Mouse (Mus musculus): ENCODE measurements around the gene Anxa10. TPM values are rescaled to one million over a fixed set of nuclear protein-coding genes. Genes with fewer than 3 reads are reported as not detected.

Gene Anxa10
- not detected in 2 replicates for polyA plus RNA-seq (2014; fragmentation: Nextera tagmentation; extraction: Ambion mirVana)

DNA sequence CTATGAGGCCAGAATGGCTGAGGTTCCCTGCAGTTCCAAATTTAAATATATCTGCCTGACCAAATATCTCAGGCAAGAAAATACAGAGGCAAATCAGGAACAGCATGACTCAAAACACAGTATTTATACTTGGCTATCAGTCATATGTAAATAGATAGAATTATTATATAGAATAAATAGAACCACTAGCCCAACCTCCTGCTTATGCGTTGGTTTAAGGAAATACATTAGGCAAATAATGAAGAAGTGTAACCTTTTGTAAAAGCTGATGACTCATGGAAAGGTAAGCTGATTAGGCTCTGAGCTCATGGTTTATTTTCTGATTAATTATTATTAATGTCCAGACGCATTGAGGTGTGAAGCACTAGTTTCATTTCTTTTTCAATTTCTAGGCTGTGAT, at the start of gene Anxa10:
Gene Anxa10, minus strand, starts transcription at position 53 of the 400 bp plus-strand sequence.
- no peaks in the 10 kb centered on the region for H3K4me1 ChIP-seq (ENCODE audit: control insufficient read depth, insufficient read depth, low read length)
- H3K4me3 ChIP-seq (ENCODE audit: low read depth, low read length), result no peak within 1 kb of the TSS
- H3K27me3 ChIP-seq (ENCODE audit: control insufficient read depth, insufficient read depth, low read length), result no peaks in the 10 kb centered on the region
- ATAC-seq (replicated peaks; ENCODE audit: insufficient number of reproducible peaks, low FRiP score, low TSS enrichment), result no peak
- H3K9me3 ChIP-seq (replicated peaks; ENCODE audit: control insufficient read depth, low read length), result no peaks in the 10 kb centered on the region
- H3K27ac ChIP-seq (ENCODE audit: low read depth, low read length), result no peak within 1 kb of the TSS
- 81% methylated on average over 2 of the region's 2 CpGs for WGBS (ENCODE audit: insufficient replicate concordance)
- H3K9ac ChIP-seq (ENCODE audit: low read depth, low read length), result no peak within 1 kb of the TSS
- no peak within 1 kb of the TSS for H3K4me2 ChIP-seq
- no peaks in the 10 kb centered on the region for H3K36me3 ChIP-seq (ENCODE audit: control insufficient read depth, insufficient read depth, low read length)

- no peaks in the 10 kb centered on the region for H3K4me1 ChIP-seq (ENCODE audit: control insufficient read depth, insufficient read depth, low read length)
- WGBS (ENCODE audit: insufficient replicate concordance), result 78% methylated on average over 3 of the region's 3 CpGs
- H3K4me3 ChIP-seq (ENCODE audit: low read depth, low read length), result no peak overlapping the region
- no peak overlapping the region for H3K27ac ChIP-seq (ENCODE audit: low read depth, low read length)
- H3K9ac ChIP-seq (ENCODE audit: low read depth, low read length), result no peak overlapping the region
- H3K4me2 ChIP-seq, result no peak overlapping the region
- H3K9me3 ChIP-seq (replicated peaks; ENCODE audit: control insufficient read depth, low read length), result no peaks in the 10 kb centered on the region
- H3K36me3 ChIP-seq (ENCODE audit: control insufficient read depth, insufficient read depth, low read length), result no peaks in the 10 kb centered on the region
- H3K27me3 ChIP-seq (ENCODE audit: control insufficient read depth, insufficient read depth, low read length), result no peaks in the 10 kb centered on the region
- no peak for ATAC-seq (replicated peaks; ENCODE audit: insufficient number of reproducible peaks, low FRiP score, low TSS enrichment)
These were observed 9.9 kb upstream of the Anxa10 start for GRCm38 (mm10) chr8:62132662-62133366.

DNA sequence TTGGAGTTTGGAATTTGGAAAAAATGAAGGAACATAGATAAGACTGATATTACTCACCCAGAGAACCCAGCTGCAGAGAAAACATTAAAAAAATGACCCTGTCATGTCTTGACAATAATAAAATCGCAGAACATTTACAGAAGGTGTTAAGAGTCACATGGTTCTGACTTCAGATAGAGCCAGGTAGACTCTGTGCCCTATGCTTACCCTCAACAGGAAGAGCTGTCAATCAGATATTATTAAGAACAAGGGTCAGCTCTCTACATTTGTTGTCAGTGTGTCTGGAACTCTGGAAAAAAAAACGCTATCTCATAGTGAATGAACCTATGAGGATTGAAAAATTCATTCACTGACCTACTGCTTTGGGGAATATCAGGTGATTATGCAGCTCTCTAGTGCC, 25.7 kb downstream of the Anxa10 start:
- H3K4me2 ChIP-seq, result no peak overlapping the region
- no peaks in the 10 kb centered on the region for H3K9me3 ChIP-seq (replicated peaks; ENCODE audit: control insufficient read depth, low read length)
- H3K27ac ChIP-seq (ENCODE audit: low read depth, low read length), result no peak overlapping the region
- no peaks in the 10 kb centered on the region for H3K36me3 ChIP-seq (ENCODE audit: control insufficient read depth, insufficient read depth, low read length)
- 81% methylated on average over 2 of the region's 2 CpGs for WGBS (ENCODE audit: insufficient replicate concordance)
- no peak for ATAC-seq (replicated peaks; ENCODE audit: insufficient number of reproducible peaks, low FRiP score, low TSS enrichment)
- H3K9ac ChIP-seq (ENCODE audit: low read depth, low read length), result no peak overlapping the region
- no peak overlapping the region for H3K4me3 ChIP-seq (ENCODE audit: low read depth, low read length)
- no peaks in the 10 kb centered on the region for H3K27me3 ChIP-seq (ENCODE audit: control insufficient read depth, insufficient read depth, low read length)
- no peaks in the 10 kb centered on the region for H3K4me1 ChIP-seq (ENCODE audit: control insufficient read depth, insufficient read depth, low read length)

DNA sequence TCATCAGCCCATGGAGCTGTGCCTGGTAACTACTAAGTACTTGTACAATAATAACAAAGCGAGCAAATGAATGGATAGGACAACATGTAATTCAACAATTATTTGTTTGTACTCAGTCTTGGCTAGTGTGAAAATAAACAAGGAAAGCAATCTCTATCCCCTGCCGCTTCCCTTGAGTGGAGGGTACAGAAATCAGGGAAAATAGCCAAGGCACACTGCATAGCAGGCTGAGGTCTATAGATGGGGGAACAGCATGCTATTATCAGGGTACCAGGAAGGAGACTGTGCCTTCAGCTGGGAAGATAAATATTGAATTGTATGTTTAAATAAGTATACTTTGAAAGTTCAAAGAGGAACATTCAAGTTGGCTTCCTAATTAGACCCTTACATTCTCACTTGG, 41.1 kb downstream of the Anxa10 start:
- H3K9ac ChIP-seq (ENCODE audit: low read depth, low read length), result no peak overlapping the region
- H3K9me3 ChIP-seq (replicated peaks; ENCODE audit: control insufficient read depth, low read length), result no peaks in the 10 kb centered on the region
- H3K36me3 ChIP-seq (ENCODE audit: control insufficient read depth, insufficient read depth, low read length), result no peaks in the 10 kb centered on the region
- H3K27ac ChIP-seq (ENCODE audit: low read depth, low read length), result no peak overlapping the region
- H3K4me2 ChIP-seq, result no peak overlapping the region
- H3K4me3 ChIP-seq (ENCODE audit: low read depth, low read length), result no peak overlapping the region
- ATAC-seq (replicated peaks; ENCODE audit: insufficient number of reproducible peaks, low FRiP score, low TSS enrichment), result no peak
- H3K27me3 ChIP-seq (ENCODE audit: control insufficient read depth, insufficient read depth, low read length), result no peaks in the 10 kb centered on the region
- no peaks in the 10 kb centered on the region for H3K4me1 ChIP-seq (ENCODE audit: control insufficient read depth, insufficient read depth, low read length)
- WGBS (ENCODE audit: insufficient replicate concordance), result 81% methylated on average over 2 of the region's 2 CpGs

DNA sequence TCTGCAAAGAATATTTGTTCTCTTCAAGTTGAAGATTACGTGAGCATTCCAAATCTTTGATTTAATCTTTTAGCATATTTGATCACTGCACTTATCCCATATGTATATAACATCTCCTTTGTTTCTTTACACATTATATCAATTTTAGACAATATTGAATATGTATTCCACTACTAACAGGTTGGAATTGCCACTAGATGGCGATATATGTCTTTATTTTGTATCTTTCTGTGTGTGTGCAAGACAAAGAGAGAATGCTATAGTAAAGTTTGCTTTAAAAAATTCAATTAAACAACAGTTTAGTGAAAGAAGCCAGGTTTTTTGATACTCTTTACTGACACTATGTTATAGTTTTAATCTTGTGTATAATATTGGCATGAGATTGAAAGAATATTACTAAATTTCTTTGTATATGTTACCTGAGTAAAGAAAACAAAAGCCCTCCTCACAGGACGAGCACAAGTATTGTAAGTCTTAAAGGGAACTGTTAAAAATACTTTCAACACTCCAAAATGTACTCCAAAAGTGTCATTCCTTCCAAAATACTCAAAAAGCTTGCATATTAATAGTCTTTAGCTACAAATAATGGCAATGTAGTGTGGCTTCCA, 42.7 kb downstream of the Anxa10 start:
- no peak overlapping the region for H3K9ac ChIP-seq (ENCODE audit: low read depth, low read length)
- H3K4me1 ChIP-seq (ENCODE audit: control insufficient read depth, insufficient read depth, low read length), result no peaks in the 10 kb centered on the region
- no peaks in the 10 kb centered on the region for H3K36me3 ChIP-seq (ENCODE audit: control insufficient read depth, insufficient read depth, low read length)
- no peaks in the 10 kb centered on the region for H3K27me3 ChIP-seq (ENCODE audit: control insufficient read depth, insufficient read depth, low read length)
- H3K27ac ChIP-seq (ENCODE audit: low read depth, low read length), result no peak overlapping the region
- H3K9me3 ChIP-seq (replicated peaks; ENCODE audit: control insufficient read depth, low read length), result no peaks in the 10 kb centered on the region
- no peak overlapping the region for H3K4me2 ChIP-seq
- no peak overlapping the region for H3K4me3 ChIP-seq (ENCODE audit: low read depth, low read length)
- ATAC-seq (replicated peaks; ENCODE audit: insufficient number of reproducible peaks, low FRiP score, low TSS enrichment), result no peak
- 40% methylated on average over 3 of the region's 3 CpGs for WGBS (ENCODE audit: insufficient replicate concordance)

DNA sequence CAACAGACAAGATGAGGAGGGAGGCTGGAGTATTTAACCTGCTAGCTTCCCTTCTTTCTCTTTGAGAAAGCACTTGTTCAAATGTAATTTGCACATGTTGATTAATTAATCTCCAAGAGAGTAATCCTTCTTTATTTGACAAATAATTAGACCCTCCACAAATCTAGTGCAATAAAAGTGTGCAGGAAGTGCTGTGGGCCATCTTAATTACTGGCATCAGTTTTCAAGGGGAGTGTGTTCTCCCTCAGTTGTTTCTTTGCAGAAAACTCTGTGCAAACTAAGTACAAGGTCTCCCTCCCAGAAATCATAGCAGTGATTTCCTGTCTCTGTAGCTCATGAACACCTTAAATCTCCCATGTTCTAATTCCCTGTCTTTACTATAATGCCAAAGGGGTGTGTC, 54.6 kb downstream of the Anxa10 start:
- Histone ChIP-seq H3K4me1 (ENCODE audit: control insufficient read depth, insufficient read depth, low read length) (no peaks in the 10 kb centered on the region), H3K9ac (ENCODE audit: low read depth, low read length) (no peak overlapping the region), H3K9me3 (replicated peaks; ENCODE audit: control insufficient read depth, low read length) (no peaks in the 10 kb centered on the region), H3K4me2 (no peak overlapping the region), H3K36me3 (ENCODE audit: control insufficient read depth, insufficient read depth, low read length) (no peaks in the 10 kb centered on the region), H3K27ac (ENCODE audit: low read depth, low read length) (no peak overlapping the region), H3K4me3 (ENCODE audit: low read depth, low read length) (no peak overlapping the region), H3K27me3 (ENCODE audit: control insufficient read depth, insufficient read depth, low read length) (no peaks in the 10 kb centered on the region)
- ATAC-seq (replicated peaks; ENCODE audit: insufficient number of reproducible peaks, low FRiP score, low TSS enrichment), result no peak

- no peak for ATAC-seq (replicated peaks; ENCODE audit: insufficient number of reproducible peaks, low FRiP score, low TSS enrichment)
- H3K4me2 ChIP-seq, result no peak overlapping the region
- no peaks in the 10 kb centered on the region for H3K36me3 ChIP-seq (ENCODE audit: control insufficient read depth, insufficient read depth, low read length)
These were observed 62.6 kb downstream of the Anxa10 start for GRCm38 (mm10) chr8:62060357-62060756.

GRCm38 (mm10) chr8:62046809-62047208, 76.1 kb downstream of the Anxa10 start:
- WGBS (ENCODE audit: insufficient replicate concordance), result 52% methylated on average over 2 of the region's 2 CpGs
- no peaks in the 10 kb centered on the region for H3K4me1 ChIP-seq (ENCODE audit: control insufficient read depth, insufficient read depth, low read length)
- no peak for ATAC-seq (replicated peaks; ENCODE audit: insufficient number of reproducible peaks, low FRiP score, low TSS enrichment)

More at GRCm38 (mm10) chr8:62060357-62060756, 62.6 kb downstream of the Anxa10 start:
- Histone ChIP-seq H3K9ac (ENCODE audit: low read depth, low read length) (no peak overlapping the region), H3K4me1 (ENCODE audit: control insufficient read depth, insufficient read depth, low read length) (no peaks in the 10 kb centered on the region), H3K9me3 (replicated peaks; ENCODE audit: control insufficient read depth, low read length) (no peaks in the 10 kb centered on the region), H3K4me3 (ENCODE audit: low read depth, low read length) (no peak overlapping the region), H3K27ac (ENCODE audit: low read depth, low read length) (no peak overlapping the region), H3K27me3 (ENCODE audit: control insufficient read depth, insufficient read depth, low read length) (no peaks in the 10 kb centered on the region)

GRCm38 (mm10) chr8:62034351-62034750, 88.6 kb downstream of the Anxa10 start:
- 51% methylated on average over 3 of the region's 3 CpGs for WGBS (ENCODE audit: insufficient replicate concordance)
- Histone ChIP-seq H3K27me3 (ENCODE audit: control insufficient read depth, insufficient read depth, low read length) (no peaks in the 10 kb centered on the region), H3K27ac (ENCODE audit: low read depth, low read length) (no peak overlapping the region), H3K9ac (ENCODE audit: low read depth, low read length) (no peak overlapping the region), H3K4me1 (ENCODE audit: control insufficient read depth, insufficient read depth, low read length) (no peaks in the 10 kb centered on the region), H3K4me3 (ENCODE audit: low read depth, low read length) (no peak overlapping the region), H3K9me3 (replicated peaks; ENCODE audit: control insufficient read depth, low read length) (no peaks in the 10 kb centered on the region), H3K4me2 (no peak overlapping the region), H3K36me3 (ENCODE audit: control insufficient read depth, insufficient read depth, low read length) (no peaks in the 10 kb centered on the region)
- ATAC-seq (replicated peaks; ENCODE audit: insufficient number of reproducible peaks, low FRiP score, low TSS enrichment), result no peak

More at GRCm38 (mm10) chr8:62046809-62047208, 76.1 kb downstream of the Anxa10 start:
- Histone ChIP-seq H3K4me2 (no peak overlapping the region), H3K9ac (ENCODE audit: low read depth, low read length) (no peak overlapping the region), H3K4me3 (ENCODE audit: low read depth, low read length) (no peak overlapping the region), H3K36me3 (ENCODE audit: control insufficient read depth, insufficient read depth, low read length) (no peaks in the 10 kb centered on the region), H3K9me3 (replicated peaks; ENCODE audit: control insufficient read depth, low read length) (no peaks in the 10 kb centered on the region), H3K27me3 (ENCODE audit: control insufficient read depth, insufficient read depth, low read length) (no peaks in the 10 kb centered on the region), H3K27ac (ENCODE audit: low read depth, low read length) (no peak overlapping the region)

Measured in heart, embryonic 11.5 days (tissue).